Mouse (Mus musculus) heart, embryonic 10.5 days (tissue): ENCODE results near the gene Otulinl. TPM values are rescaled to one million over a fixed set of nuclear protein-coding genes. Genes with fewer than 3 reads are reported as not detected.
A peak's percentile ranks its signal among the peaks of the same experiment; 100 is the strongest.

Experiments
- DNase-seq: peaks from one replicate; pipeline ENCODE4 v3.0.0-alpha.2; 2017; ENCODE audit warnings: low spot score
- H3K27ac ChIP-seq: fragments of 300-500 bp; sonication (generic); 2 replicates; pipeline ENCODE4 v1.5.1; 2016; ENCODE audit warnings: mild to moderate bottlenecking
- H3K27me3 ChIP-seq: fragments of 300-500 bp; sonication (generic); 2 replicates; pipeline ENCODE4 v1.6.1; 2016; ENCODE audit warnings: mild to moderate bottlenecking; ENCODE audit not compliant: poor library complexity, insufficient read depth, severe bottlenecking
- H3K36me3 ChIP-seq: fragments of 300-500 bp; sonication (generic); 2 replicates; pipeline ENCODE4 v1.6.1; 2016; ENCODE audit warnings: mild to moderate bottlenecking, moderate library complexity
- H3K4me1 ChIP-seq: fragments of 300-500 bp; sonication (generic); 2 replicates; pipeline ENCODE4 v1.6.1; 2016; ENCODE audit warnings: mild to moderate bottlenecking
- H3K4me3 ChIP-seq: fragments of 300-500 bp; sonication (generic); 2 replicates; pipeline ENCODE4 v1.5.1; 2016; ENCODE audit warnings: mild to moderate bottlenecking, moderate library complexity
- H3K9me3 ChIP-seq: fragments of 300-500 bp; sonication (generic); 2 replicates; pipeline ENCODE4 v1.6.1; 2016; ENCODE audit warnings: mild to moderate bottlenecking, moderate library complexity
- WGBS: fragments of 180-500 bp; shearing (Covaris S2); methylation state at CpG from one replicate; pipeline ENCODE4 v1.1.7; 2016; 5-methylcytosine and 5-hydroxymethylcytosine counted together
- polyA plus RNA-seq: library from polyadenylated mRNA; unstranded; fragments of >200 nt; fragmentation: Nextera tagmentation; extraction: Ambion mirVana; gene quantifications from 2 replicates; pipeline ENCODE4 v1.2.1, GENCODE M21; 2016

The Otulinl gene
- polyA plus RNA-seq, 1 experiment from 2014 or later, result 3.9 TPM

DNA sequence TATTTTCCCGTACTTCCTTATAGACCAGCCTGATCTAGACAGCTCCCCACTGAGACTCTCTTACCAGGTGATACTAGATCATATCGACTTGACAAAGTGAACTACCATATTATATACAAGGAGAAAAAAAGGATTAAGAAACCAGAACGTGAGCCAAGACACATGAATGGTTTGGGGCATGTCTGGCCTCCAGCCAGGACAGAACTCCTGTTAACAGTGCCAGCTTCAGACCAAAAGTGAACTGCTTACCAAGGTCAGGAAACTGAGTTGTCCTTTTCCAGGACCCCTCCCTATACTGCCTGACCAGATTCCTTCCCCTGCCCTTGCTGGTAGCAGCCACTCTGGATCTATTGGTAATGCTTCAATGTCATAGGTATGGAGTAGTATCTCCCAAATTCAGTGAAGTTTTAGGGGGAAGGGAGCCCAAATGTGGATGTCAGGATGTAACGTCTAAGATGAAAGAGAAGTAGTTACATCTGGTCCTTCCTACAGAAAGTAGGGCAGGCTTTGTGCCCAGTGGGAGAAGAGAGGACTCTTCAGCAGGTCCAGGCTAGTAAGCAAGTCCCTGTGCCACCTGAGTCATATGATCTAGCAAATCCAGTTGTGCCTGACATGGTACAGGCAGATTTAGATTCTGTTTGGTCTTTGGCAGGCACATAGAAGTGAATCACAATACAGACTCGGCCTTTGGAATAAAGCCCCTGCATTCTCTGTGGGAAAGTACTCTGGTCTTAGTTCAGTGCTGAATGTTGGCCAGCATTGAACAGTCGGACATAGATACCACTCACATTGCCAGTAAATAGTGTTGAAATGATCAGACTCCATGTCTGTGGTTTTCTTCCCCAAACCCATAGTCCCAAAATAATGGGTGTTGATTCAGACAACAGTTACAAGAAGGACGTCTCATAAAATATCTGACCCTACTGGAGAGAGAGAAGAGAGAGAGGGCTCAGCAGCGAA, 47.2 kb downstream of the Otulinl start:
- H3K9me3 ChIP-seq, result no peaks in the 10 kb centered on the region
- 74% methylated on average over 8 of the region's 8 CpGs for WGBS
- H3K36me3 ChIP-seq, result no peaks in the 10 kb centered on the region
- no peaks in the 10 kb centered on the region for H3K27me3 ChIP-seq
- peaks cover 9% of the 10 kb centered on the region for H3K4me1 ChIP-seq
- peak; percentile 38 for DNase-seq
- no peak overlapping the region for H3K4me3 ChIP-seq
- no peak overlapping the region for H3K27ac ChIP-seq

DNA sequence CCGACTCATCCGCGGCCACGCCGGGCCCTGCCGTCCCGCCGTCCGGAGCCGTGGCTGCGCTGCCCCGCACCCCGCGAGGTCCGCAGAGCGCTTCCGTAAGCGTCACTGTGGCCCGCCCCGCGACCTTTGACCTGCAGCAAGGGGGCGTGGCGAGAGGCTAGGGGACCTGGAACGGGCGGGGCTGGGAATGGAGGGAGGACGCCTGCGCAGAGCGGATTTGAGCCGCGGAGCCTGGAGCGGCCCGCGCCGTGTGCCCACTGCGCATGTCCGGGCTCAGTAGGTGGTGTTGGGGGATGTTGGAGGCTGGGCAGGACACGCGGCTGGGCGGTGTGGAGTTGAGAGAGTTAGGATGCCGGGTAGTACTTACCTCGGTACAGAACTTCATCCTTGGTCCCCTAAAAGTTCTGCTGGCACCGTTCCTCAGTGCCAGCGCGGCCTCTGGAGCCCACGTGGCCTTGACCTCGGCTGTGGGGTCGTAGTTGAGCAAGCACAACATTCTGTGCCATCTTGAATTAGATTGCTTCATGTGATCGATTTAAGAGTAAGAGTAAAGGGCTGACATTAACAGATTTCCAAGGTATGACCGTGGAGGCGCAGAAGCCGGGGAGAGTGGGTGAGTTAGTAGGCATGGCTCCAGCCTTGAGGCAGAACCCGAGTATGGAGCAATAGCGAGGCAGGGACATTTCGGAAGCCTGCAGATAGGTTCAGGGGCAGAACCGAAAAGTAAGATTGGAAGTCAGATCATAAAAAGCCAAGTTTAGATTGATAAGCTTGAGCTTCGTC, 50.6 kb downstream of the Otulinl start, which contains the start of gene Otulin:
TSS of gene Otulin (minus strand) at position 93 of the 783 bp plus-strand sequence.
- Histone ChIP-seq H3K4me3 (peak within 1 kb of the TSS; percentile 84), H3K4me1 (peaks cover 33% of the 10 kb centered on the region), H3K27ac (peak within 1 kb of the TSS; percentile 89), H3K9me3 (no peaks in the 10 kb centered on the region), H3K27me3 (no peaks in the 10 kb centered on the region), H3K36me3 (peaks cover 6% of the 10 kb centered on the region; the same call in 1 of the 2 replicates)
- DNase-seq, result peak; percentile 98
- WGBS, result 6% methylated on average over 56 of the region's 56 CpGs

DNA sequence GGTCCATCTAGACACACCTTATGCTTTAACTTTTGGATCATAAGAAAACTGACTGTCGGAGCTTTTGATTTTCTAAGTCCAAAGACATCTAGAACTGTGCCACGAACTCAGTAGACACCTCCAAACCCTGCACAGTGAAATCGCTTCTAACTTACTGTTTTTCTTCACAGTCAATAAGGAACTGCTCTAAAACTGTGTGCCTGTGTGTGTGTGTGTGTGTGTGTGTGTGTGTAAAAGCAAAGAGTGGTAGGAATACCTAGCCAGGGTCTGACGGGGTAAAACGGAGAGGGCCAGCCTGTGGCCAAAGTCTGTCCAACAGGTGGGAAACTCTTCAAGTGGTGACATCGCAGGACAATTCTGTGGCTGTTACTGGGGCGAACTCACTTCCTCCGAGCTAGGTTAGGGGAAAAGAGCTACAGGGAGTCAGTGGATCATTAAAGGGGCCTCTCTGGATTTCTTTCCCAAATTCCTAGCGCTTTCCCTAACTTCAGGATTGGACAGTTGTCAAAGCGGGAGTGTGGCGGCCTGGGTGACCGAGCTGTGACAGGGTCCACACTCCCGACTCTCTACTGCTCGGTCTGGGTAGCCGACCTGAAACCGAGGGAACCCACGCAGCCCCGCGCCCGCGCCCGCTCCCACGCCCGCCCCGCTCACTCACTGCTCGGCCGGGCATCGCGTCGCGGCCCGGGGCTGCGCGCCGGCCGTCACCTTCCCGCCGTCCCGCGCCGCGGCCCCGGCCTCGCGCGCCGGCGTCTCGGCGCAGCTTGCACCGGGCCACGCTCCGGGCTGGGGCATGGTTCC, 51.4 kb downstream of the Otulinl start:
- H3K9me3 ChIP-seq, result no peaks in the 10 kb centered on the region
- no peaks in the 10 kb centered on the region for H3K27me3 ChIP-seq
- H3K4me1 ChIP-seq, result peaks cover 38% of the 10 kb centered on the region
- H3K36me3 ChIP-seq, result peaks cover 12% of the 10 kb centered on the region; the same call in 1 of the 2 replicates
- peak; percentile 75 for DNase-seq
- 2% methylated on average over 53 of the region's 53 CpGs for WGBS
- H3K4me3 ChIP-seq, result peak overlapping the region; percentile 84
- peak overlapping the region; percentile 89 for H3K27ac ChIP-seq

DNA sequence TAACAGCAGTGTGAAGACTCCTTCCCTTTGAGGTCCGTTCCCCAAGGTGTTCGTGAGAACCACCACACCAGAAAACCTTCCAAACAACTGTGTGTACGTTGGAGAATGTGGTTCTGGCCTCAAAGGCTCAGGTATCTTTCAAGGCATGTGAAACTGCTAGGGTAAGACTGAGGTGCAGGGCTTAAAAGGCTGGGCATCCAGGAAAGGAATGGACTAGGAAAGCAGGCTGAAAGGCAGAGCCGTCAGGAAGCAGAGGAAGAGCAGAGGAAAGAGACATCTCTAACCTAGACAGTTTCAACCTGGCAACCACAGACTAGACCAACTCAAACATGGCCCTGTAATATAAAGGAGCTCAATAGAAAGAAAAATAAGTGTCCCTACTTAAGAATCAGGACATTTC, 52.3 kb downstream of the Otulinl start:
- peaks cover 12% of the 10 kb centered on the region; the same call in 1 of the 2 replicates for H3K36me3 ChIP-seq

DNA sequence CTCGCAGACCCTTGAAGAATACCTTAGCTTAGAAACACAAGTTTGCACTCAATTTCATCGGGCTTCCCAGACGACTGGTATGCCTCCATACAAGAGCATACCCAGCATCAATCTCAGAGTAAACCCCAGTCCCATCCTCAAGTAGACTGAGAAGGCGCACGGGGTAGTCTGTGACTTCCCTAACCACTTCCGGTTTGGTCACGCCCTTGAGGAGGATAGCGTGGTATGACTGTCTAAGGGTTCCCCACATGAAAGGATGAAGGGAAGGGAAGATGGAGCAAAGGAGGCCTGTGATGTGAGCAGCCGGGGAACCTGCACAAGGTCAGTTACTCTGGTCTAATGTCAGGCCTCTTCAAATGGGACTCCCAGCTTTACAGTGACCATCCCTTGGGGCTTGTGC, 53.6 kb downstream of the Otulinl start:
- no peaks in the 10 kb centered on the region for H3K9me3 ChIP-seq
- no peak for DNase-seq
- H3K36me3 ChIP-seq, result peaks cover 15% of the 10 kb centered on the region
- peaks cover 42% of the 10 kb centered on the region for H3K4me1 ChIP-seq
- H3K4me3 ChIP-seq, result no peak overlapping the region
- H3K27ac ChIP-seq, result no peak overlapping the region
- H3K27me3 ChIP-seq, result no peaks in the 10 kb centered on the region
- 92% methylated on average over 9 of the region's 9 CpGs for WGBS

More for the DNA sequence above, 52.3 kb downstream of the Otulinl start:
- Histone ChIP-seq H3K27ac (no peak overlapping the region), H3K27me3 (no peaks in the 10 kb centered on the region), H3K9me3 (no peaks in the 10 kb centered on the region), H3K4me1 (peaks cover 40% of the 10 kb centered on the region), H3K4me3 (peak overlapping the region; percentile 84)
- no peak for DNase-seq
- WGBS, result 75% methylated on average over 4 of the region's 4 CpGs

DNA sequence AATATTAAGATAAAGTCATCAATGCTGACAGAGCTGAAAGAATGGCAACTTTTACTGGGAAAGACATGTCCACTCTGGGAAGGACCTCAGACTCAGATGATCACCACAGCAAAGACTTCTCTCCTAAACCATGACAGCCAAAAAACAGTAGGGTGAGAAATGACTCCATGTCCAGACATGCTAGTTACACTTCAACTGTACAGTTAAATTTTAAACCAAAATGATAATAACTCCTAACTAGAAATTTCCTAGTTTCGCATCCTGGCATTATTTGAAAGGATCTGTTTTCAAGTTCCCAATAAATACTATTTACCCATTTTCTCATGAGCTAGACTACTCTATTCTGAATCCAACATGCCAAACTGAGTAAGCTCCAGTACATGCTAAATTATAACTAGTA, 55.1 kb downstream of the Otulinl start:
- Histone ChIP-seq H3K4me3 (no peak overlapping the region), H3K4me1 (peaks cover 42% of the 10 kb centered on the region), H3K36me3 (peaks cover 20% of the 10 kb centered on the region), H3K27me3 (no peaks in the 10 kb centered on the region), H3K9me3 (no peaks in the 10 kb centered on the region), H3K27ac (0 out of 2 replicates have a peak overlapping the region, but pooled peaks have one; percentile 24)
- DNase-seq, result no peak
- WGBS, result 94% methylated on average over 1 of the region's 1 CpGs

DNA sequence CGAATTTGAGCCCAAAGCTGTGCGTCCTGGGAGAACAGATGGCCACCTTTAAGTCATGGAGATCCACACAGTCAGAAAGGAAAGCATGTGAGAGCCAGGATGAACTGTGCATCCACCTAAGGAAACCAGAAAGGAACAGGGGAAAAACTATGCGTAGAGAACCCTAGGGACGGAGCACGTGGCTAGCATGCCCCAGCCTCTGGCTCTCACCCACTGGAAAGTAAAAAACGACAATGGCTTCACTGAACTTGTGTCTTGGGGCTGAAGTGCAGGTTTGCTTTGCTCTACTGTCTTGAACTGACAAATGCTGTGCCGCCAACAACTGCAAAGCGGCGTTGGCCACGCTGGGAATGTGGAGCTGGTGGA, 55.5 kb downstream of the Otulinl start:
- no peak for DNase-seq
- Histone ChIP-seq H3K4me3 (no peak overlapping the region), H3K27ac (0 out of 2 replicates have a peak overlapping the region, but pooled peaks have one; percentile 24), H3K36me3 (peaks cover 24% of the 10 kb centered on the region), H3K9me3 (no peaks in the 10 kb centered on the region), H3K4me1 (peaks cover 44% of the 10 kb centered on the region), H3K27me3 (no peaks in the 10 kb centered on the region)
- WGBS, result 68% methylated on average over 10 of the region's 10 CpGs

DNA sequence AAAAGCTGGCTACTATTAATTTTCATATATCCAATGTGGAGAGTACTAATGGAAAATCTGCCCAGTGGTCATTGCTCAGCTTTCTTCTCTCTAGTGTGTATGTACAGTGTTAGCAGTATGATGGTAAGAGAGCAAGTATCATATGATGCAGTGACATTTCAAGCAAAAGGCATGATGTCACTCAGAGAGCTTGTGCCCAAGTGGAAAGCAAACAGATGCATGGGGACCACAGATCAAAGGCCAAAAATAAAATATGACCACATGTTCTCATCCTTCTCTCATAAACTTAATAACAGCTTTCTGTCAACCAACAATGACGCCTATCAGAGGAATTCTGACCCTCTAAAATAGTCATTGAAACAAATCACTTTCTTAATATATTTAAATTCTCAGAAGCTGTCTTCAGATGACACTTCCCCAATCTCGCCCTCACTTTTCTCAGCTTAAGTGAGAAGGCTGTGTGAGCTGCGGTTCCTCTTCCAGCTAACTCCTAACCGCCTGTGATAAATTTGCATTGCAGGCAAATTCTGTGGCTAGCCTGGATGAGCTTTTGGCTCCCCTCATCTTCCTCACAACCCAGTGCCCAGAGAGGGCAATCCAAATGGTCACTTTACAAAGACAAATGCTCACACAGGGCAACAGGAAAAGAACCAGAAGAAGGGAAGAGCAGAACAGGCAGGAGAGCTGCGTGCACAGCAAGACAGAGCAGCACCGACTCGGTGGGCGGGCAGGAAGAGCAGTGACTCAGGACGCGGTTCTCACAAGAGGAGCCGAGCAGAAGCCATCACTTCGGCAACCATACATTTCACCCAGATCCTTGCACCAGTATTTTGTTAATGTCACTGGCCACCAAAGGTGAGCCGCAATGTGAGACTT, 56.1 kb downstream of the Otulinl start:
- DNase-seq, result no peak
- H3K4me3 ChIP-seq, result no peak overlapping the region
- no peaks in the 10 kb centered on the region for H3K27me3 ChIP-seq
- whole genome bisulfite sequencing, result 75% methylated on average over 13 of the region's 13 CpGs
- peaks cover 45% of the 10 kb centered on the region for H3K4me1 ChIP-seq
- H3K36me3 ChIP-seq, result peaks cover 27% of the 10 kb centered on the region
- no peaks in the 10 kb centered on the region for H3K9me3 ChIP-seq
- H3K27ac ChIP-seq, result peak overlapping the region; percentile 22; the same call in 1 of the 2 replicates

DNA sequence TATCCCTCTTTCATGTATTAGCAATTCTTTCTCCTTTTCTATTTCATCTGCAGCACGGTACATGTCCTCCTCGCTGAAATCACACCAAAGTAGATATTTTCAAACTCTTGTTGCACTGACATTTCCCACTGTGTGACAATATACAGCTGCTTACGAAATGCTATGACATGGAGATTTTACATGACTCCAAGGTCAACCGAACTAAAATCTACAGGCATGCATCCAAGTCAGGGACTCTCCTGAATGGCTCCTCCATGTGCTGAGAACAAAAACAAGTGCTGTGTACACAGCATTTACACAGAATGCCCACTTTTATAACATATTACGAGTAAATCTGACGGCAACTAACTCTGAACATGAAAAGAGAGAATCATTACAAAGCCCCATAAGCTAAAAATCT, 58.1 kb downstream of the Otulinl start:
- H3K4me3 ChIP-seq, result no peak overlapping the region
- DNase-seq, result no peak
- no peak overlapping the region for H3K27ac ChIP-seq
- H3K9me3 ChIP-seq, result no peaks in the 10 kb centered on the region
- H3K36me3 ChIP-seq, result peaks cover 27% of the 10 kb centered on the region
- peaks cover 46% of the 10 kb centered on the region for H3K4me1 ChIP-seq
- no peaks in the 10 kb centered on the region for H3K27me3 ChIP-seq
- 91% methylated on average over 6 of the region's 6 CpGs for WGBS

DNA sequence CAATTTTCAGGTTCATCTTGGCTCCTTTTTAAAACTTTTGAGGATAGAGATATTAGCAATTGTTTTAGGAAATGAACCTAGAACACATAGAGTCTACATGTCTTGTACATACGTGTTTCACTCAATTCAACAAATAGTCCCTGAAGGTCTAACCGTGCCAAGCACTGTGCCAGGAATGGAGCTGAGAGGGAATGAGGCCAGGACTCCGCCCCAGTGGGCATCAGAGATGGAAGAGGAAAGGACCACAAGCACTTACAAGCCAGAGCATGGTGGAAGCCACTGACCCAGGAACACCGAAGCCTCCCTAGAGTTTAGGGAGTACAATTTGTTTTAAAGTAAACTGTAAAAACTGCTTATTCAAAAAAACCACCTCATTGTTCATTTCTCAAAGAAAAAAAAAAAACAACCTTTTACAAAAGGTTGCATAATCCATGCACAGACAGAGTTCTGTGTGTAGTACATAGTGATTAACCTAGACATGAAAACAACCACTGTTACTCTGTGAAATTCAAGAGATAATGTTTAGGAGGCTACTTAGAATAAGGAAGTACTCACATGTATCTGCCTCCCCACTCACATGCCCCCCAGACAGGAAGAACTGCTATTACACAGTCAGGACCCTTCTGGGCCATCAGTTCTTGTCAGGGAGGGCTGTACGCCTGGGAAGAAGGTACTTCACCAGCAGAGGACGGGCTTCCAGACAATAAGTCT, 60.7 kb downstream of the Otulinl start:
- Histone ChIP-seq H3K4me3 (no peak overlapping the region), H3K4me1 (peaks cover 29% of the 10 kb centered on the region), H3K27ac (no peak overlapping the region), H3K36me3 (peaks cover 37% of the 10 kb centered on the region), H3K9me3 (no peaks in the 10 kb centered on the region), H3K27me3 (no peaks in the 10 kb centered on the region)
- whole genome bisulfite sequencing, result 80% methylated on average over 6 of the region's 6 CpGs
- no peak for DNase-seq

DNA sequence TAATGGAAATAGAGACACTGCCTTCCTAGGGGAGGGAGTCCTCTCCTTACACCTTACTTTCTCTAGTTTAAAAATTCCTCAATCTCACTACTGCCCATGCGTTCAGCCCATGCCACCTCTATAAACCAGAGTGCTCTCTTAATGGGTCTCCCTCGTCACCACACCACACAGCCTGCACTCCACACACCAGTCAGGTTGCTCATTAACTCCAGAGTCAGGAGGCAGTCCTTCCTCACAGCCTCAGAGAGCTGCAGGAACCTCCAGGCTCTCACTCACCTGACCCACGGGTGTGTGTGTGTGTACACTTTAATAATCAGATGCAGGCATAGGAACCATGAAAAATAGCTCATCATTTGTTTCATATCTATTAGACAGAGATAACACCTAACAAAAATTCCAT, 61.7 kb downstream of the Otulinl start:
- DNase-seq, result no peak
- peak overlapping the region; percentile 22; the same call in 1 of the 2 replicates for H3K27ac ChIP-seq
- no peaks in the 10 kb centered on the region for H3K27me3 ChIP-seq
- WGBS, result 76% methylated on average over 3 of the region's 3 CpGs
- H3K4me3 ChIP-seq, result no peak overlapping the region
- no peaks in the 10 kb centered on the region for H3K9me3 ChIP-seq
- peaks cover 40% of the 10 kb centered on the region for H3K36me3 ChIP-seq
- H3K4me1 ChIP-seq, result peaks cover 25% of the 10 kb centered on the region
